Mouse (Mus musculus): ENCODE measurements around the gene Atp2a2.
A peak's percentile ranks its signal among the peaks of the same experiment; 100 is the strongest.
"Not testable (repeated sequence)": the region's sequence is repeated elsewhere in the genome, so short reads cannot be mapped to it uniquely, and the experiment has no call there.

Atp2a2 gene

DNA sequence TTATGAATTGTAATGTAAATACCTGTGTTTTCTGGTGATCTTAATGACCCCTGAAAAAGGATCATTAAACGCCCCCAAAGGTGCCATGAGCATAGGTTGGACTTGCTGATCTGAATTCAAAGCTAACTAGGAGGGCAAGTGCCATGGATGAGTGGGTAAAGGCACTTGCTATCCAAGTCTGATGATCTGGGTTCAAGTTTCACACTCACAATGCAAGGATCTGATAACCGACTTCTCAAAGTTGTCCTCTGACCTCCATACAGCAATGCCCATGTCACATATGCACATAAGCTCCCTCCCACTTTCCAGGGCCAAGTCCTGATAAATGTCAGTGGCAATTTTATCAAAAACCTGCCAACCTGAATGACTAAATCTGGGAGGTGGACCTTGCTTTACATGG lies 9.0 kb downstream of the Atp2a2 start:
- DNase-seq: no peak

DNA sequence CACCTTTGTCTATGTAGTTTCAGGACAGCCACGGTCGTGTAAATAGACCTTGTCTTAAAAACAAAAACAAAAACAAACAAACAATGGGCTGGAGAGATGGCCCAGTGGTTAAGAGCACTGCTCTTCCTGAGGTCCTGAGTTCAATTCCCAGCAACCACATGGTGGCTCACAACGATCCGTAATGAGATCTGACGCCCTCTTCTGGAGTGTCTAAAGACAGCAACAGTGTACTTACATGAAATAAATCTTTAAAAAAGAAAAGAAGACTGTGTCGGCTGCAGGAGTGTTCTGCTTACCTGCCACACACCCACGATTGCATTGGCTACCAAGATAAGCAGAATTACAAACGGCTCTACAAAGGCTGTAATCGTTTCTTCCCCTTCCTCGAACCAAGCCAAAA lies 10.6 kb downstream of the Atp2a2 start:
- DNase-seq: no peak

DNA sequence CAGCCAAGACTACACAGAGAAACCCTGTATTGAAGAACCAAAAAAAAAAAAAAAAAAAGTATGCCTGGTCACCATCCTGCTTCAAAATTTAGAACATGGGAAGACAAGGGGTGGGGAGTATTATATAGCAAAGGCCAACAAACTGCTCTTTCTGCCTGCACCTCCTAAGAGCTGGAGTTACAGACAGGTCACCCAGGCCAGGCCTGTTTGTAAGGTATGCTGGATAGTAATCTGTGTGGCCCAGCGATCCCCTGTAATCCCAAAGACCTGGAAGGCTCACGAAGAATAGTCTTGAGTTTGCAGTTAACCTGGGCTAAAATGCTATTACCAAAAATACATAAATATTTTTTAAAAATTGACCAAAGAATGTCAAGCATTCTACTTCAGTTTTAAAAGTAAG lies 11.9 kb downstream of the Atp2a2 start:
- no peak for DNase-seq

DNA sequence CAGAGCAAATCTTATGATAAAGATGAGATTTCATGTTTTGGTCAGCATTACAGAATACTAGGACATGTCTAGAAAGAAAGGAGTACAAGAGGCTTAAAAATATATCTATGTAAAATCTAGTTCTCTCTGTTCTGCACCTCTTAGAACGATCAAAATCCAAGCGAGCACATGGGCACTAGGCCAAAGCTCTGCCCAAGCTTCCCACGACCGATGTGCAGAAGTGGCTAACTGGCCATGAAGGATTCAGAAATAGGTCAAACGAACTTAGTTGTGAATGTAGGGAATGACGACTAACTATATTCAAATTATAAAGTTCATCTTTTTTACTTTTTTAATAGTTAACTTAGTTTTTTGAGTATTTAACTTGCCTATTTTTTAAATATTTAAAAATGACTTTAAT lies 14.2 kb downstream of the Atp2a2 start:
- DNase-seq: no peak

DNA sequence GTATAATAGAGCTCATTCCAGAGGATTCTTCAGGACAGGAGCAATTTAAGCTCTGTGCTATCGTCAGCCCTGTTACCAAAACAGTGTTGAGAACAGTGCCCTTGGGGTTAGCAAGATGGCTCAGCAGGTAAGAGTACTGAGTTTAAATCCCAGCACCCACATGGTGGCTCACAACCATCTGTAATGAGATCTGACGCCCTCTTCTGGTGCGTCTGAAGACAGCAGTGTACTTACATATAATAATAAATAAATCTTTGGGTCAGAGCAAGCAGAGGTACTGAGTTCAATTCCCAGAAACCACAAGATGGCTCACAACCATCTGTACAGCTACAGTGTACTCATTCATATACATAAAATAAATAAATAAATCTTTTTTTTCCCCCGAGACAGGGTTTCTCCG lies 15.8 kb downstream of the Atp2a2 start:
- not testable (repeated sequence) for DNase-seq

DNA sequence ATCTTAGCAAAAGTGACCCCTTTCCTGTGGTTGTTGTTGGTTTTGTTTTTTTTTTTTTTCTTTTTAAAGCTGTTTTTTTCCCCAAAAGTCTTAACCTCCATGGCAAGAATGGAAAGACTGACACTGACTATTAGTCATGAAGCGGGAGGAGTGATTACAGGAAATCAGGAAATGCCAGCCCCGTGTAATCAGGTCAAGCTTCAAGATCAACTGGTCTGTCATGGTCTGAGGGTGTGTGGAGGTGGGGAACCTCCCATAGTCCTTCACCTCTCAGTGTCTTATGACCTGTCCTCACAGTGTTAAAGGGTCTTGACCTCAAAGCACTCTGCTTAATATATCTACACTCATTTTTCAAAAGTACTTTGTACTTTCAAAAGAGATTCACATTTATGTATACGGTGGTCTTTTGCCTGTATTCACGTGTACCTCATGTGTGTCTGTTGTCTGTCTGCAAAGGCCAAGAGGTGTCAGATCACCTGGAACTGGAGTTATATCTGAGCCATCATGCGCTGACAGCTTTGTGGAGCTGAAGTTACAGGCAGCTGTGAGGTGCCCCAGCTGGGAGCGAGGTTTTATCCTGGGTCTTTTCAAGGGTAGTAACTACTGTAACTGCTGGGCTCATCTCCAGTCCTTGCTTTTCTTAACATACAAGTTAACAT lies 19.2 kb downstream of the Atp2a2 start:
- DNase-seq: no peak

DNA sequence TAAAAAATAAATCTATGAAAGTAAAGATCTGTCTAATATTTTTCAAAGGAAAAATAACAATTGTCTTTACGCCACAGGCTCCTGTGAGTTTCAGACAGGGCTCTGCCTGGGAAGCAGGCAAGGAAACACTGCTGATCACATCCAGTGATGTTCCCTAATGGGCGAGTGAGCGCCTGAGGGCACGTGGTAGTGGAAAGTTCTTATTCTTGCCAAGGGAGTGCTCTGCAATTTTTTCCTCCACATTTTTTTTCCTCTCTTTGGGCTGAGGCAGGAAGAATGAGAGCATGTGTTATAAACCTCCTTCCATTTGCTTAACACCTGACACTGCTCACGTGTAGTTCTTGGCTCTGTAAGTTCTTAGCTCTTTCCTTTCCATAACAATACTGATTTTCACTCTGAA lies 20.2 kb downstream of the Atp2a2 start:
- DNase-seq: no peak

DNA sequence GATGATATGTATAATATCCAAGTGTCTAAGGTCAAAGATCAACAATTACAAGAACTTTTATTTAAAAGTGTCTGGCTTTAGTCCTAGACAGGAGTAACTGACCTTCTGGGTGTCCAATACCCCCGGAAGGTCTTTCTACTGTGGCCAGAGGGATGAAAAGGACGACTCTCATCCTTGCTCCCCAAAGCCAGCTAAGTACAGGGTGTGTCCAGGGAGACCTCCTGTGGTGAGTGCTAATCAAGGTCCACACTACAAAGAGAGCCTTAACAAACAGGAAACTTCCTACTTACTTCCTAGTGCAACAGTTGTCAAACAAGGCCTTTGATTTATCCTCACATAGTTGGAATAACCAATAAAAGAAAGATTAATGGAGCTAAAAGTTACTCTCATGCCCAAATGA lies 22.9 kb downstream of the Atp2a2 start:
- DNase-seq: no peak

DNA sequence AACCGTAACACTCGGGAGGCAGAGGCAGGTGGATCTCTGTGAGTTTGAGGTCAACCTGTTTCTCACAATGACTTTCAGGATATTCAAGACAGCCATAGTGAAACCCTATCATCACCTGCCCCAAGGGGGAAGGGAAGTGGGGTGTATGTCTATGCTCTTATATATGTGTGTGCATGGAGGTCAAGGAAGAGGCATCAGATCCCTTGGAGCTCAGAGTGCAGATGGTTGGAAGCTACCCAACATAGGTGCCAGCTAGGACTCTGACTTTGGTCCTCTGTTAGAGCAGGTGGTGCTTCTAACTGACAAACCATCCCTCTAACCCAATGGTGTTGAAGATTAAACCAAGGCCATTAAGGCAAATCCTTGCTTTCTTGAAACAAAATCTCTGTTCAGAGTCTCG lies 24.5 kb downstream of the Atp2a2 start:
- no peak for DNase-seq

DNA sequence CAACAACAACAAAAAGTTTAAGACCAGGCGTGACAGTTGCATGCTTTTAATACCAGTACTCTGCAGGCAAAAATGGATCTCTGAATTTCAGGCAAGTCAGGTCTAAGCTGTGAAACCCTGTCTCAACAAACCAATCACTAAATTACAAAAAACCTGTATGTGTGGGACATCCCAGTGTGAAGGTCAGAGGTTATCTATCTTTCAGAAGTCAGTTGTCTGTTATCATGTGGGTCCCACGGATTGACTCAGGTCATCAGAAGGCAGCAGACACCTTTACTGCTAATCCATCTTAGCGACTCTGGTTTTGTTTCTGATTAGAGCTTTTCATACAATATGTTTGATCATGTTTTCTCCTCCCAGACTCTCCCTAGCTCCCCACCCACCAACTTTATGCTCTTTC lies 25.9 kb downstream of the Atp2a2 start:
- DNase-seq: no peak

DNA sequence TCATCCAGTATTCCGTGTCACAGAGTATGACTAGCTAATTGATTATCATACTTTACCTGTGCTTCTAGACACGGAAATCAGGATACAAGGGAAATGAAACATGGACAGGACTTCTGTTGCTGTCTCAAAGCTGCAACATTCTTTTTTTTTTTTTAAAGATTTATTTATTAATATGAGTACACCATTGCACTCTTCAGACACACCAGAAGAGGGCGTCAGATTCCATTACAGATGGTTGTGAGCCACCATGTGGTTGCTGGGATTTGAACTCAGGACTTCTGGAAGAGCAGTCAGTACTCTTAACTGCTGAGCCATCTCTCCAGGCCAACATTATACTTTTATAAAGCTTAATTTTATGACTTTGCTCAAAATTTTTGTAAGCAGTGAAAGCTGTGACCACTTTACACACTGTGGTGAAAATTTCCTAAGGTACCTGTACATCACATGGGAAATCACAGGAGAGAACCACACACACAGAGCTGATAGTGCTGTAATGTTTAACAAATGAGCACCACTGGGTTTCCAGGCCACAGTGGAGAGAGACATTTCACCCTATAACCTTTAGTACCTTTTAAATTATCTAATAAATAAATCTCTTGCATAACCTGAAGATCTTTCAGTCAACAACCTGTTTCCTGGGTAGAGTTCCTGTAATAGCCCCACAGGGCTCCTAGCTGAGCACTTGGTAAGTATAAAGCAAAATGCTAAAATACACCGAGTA lies 27.2 kb downstream of the Atp2a2 start:
- DNase-seq: no peak

DNA sequence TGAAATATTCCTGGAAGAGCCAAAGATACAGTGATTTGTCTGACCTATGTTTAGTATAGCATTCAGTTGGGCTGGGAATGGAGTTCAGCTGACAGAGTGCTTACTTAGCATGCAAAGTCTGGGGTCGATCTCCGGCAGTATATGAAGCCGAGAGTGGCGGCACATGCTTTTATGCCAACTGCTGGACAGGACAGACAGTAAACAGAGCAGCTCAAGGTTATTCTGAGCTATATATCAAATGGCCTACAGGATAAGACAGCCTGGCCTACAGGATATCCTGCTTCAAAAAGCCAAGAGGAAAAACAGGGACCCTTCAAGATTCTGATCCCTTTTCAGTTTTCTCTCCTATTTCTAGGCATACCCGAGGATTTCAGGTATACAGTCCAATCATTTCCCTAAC lies 30.4 kb downstream of the Atp2a2 start:
- DNase-seq: no peak

DNA sequence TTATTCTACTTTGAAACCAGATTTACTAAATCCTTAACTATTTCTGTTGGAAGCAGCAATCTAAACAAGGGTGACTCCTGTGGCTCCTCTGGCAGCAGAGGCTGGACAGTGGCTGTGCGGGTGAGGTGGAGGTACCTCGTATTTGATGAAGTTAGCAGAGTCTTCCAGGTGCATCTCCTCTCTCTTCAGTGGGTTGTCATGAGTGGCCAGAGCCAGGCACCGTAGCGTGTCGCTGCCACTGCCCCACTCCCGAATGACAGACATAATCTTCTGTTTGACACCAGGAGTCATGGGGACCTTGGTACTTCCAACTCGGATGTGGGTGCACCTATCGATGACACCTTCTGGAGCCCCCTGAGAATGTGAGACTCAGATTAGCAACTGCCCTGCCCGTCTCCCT lies 40.6 kb downstream of the Atp2a2 start:
- no peak for DNase-seq

DNA sequence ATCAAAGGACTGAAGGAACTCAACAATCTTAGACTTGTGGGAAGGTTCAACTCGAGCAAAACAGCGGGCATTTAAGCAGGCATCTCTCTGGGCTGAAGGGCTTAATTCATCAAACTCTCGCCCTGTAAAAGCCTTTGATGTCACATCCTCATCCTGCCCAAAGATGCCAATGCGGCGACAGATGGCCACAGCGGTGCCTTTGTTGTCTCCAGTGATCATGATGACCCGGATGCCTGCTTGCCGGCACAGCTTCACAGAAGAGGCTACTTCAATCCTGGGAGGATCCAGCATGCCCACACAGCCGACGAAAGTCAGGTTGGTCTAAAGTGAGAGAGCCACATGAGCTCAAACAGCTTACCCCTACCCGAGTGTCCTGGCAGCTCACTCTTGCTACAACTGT lies 41.4 kb downstream of the Atp2a2 start:
- DNase-seq: no peak

DNA sequence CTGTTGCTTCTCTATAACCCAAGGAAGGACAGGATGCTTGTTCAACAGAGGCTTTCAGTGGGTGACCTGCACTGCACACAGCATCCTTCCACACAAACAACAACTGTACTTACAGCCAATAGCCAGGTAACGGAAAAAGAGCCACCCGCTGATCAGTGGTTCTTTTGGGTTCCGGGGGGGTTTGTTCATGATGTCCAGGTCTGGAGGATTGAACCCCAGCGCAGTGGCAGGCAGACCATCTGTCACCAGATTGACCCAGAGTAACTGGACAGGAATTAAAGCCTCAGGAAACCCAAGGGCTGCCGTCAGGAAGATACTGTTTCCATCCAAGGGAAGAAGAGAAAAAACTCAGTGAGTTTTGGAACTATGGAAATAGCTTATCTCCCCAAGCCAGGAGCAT lies 42.7 kb downstream of the Atp2a2 start:
- no peak for DNase-seq

DNA sequence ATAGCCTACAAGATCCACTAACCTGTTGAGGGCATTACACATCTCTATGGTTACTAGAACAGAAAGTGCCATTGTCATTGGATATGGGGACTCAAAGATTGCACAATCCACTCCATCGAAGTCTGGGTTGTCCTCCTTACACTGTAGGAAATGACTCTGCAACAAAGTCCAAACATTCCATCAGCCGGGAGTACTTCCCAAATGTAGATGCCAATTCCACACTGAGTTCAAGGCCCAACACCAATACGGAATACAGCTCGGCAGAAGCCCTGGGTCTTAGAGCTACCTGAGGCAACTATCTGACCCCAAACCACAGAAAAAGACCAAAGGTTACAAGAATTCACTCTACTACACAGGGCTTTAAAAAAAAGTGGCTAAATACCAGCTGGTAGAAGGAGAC lies 44.0 kb downstream of the Atp2a2 start:
- DNase-seq: no peak

DNA sequence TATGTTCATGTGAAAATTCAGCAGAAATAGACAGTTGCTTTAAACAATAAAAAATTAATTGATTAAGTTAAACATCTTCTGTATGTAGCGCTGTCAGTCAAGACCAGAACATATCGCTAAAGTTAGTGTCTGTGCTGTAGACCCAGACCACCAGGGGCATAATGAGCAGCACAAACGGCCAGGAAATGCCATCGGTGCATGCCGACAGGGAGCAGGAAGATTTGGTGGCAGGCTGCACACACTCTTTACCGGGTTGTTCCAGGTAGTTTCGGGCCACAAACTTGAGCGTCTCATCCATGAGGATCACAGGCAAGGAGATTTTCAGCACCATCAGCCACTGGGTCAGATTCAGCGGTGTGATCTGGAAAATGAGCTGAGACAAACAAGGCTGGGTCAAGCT lies 45.0 kb downstream of the Atp2a2 start:
- DNase-seq: not testable (repeated sequence)

DNA sequence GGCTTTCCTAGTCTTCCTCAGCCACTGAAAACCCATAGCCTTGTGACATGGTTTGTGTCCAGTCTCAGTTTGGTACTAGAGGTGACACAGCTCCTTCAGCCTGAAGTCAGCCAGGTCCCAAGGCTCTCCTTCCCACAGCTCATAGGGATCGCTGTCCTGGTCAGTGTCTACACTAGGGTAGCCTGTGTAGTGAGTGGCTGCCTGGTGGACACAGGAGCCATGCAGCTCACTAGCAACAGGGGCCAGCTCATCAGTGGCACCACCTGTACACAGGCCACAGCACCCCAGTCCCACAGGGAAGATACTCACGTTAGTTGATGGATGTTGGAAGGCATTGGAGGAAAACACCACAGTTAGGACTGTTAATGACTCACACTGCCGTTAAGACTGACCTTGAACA lies 46.4 kb downstream of the Atp2a2 start:
- DNase-seq: no peak

DNA sequence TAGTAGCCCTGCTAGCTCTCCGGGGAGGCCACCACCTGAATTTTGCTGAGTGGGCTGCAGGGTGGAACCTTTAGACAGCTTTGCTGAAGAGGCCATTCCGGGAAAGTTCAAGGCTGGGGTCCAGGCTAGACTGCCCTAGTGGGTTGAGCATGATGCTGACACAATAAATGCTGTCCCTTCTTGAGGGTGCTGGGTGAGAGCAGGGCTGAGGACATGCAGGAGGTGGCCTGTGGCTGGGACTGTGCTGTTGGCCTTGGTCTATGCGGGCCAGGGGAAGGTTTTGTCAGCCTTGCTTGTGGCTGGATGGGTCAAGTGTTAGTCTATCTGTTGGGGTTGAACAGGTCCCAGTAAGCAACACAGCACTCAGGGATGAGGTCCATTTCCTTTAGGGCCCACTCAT lies 47.1 kb downstream of the Atp2a2 start:
- no peak for DNase-seq

DNA sequence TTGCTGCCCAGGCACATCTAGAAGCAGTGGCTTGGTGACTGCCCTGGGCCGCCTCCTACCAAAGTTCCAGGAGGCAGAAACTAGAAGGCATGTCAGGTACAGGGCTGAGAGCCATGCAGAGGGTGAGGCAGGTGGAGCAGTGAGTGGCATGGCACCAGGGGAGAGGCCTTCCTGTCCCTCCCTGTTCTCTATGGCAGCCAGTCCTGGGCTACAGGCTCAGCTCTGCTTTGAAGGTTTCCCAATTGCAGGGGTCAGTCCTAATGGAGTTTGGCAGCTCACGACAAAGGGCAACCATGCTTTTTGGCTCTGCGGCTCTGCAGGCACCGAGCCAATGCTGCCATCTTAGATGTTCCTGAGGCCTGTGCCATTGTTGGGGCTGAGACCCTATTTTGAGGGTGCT lies 47.6 kb downstream of the Atp2a2 start:
- no peak for DNase-seq

DNA sequence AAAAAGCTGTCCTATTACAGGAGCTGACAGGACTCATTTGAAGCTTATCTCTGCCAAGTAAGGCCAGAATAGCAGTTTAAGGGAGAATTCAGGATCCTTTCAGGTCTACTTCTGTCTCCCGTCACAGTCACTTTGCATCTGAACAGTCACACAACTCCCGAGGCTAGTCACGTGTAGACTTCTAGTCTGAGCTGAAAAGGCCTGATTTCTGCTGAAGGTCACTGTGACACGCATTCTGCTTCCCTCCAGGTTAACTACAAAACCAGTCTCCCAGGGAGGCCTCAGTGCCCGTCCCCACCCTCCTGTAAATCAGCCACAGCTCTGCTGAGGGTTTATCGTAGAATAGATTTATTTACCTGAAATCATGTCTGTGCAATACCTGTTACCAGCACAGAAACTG lies 48.8 kb downstream of the Atp2a2 start:
- DNase-seq: no peak

DNA sequence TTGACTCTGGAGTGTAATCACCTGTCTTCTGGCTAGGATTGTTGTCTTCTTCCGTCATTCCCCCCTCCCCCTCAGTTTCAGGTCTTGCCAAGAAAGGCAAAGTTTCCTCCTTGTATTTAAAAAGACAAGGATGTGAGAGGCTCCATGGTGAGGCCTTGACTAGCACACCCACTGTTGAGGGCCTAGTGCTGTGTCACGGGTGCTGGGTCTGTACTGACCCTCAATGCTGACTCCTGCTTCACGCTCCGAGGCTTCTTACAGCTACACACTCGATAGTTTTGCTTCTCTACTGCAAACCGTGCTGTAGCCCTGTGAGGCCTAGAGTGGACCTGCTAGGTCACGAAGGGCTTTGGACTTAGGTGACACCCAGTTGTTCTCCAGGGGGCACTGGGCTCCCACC lies 49.8 kb downstream of the Atp2a2 start:
- no peak for DNase-seq

DNA sequence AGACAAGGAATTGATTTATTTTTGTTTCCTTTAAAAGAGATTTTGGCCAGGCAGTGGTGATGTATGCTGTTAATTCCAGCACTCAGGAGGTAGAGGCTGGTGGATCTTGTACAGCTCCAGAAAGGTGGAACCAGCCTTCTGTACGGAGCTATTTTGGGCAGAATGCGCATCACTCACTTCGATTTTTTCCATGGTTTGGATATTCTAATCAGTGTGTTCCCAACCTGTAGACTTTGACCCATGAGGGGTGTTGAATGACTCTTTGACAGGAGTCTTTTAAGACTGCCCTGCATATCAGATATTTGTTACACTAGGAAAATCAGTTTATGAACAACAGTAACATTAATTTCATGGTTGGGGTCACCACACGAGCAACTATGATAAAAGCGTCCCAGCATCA lies 50.7 kb downstream of the Atp2a2 start:
- DNase-seq: no peak

DNA sequence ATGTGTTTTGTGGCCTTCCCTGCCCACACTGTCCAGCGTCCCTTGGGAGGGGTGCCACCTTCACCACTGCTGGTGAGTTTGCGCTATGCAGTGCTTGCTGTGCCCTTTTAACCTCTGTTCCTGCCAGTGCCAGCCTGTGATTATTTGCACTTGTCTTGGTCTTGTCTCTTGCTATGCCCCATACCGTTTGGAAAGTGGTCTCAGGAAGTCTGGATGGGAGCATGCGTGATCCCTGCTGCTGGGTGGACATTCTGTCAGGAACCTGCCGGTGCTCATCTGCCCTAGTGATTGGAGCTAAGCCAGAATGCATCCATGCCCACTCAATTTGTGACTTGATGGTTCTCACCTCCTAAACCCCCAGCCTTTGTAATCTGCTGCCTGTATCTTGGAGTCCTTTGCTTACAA lies 51.1 kb downstream of the Atp2a2 start:
- DNase-seq: no peak

DNA sequence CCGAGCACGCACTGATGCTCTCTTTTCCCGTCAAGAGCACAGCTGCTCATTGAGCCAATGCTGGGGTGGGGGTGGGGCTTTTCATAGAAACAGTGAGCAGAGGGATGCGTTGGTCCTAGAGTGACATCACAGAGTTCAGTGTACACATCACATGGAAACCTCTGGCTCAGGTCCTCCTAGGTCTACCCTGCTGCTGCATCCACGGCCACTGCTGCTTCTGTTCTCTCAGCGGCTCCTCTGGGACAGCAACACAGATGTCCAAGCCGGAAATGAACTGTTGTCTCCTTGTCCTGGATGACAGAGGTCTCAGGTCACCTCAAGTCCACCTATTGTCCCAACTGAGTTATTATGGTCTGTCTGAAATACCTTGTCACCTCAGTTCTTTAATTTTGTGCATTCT lies 52.1 kb downstream of the Atp2a2 start:
- DNase-seq: peak; percentile 21

Measured in embryo, embryonic 11 days (tissue).